Comparison of ENCODE assay signal across 8 mouse cellular contexts in the genomic region with DNA sequence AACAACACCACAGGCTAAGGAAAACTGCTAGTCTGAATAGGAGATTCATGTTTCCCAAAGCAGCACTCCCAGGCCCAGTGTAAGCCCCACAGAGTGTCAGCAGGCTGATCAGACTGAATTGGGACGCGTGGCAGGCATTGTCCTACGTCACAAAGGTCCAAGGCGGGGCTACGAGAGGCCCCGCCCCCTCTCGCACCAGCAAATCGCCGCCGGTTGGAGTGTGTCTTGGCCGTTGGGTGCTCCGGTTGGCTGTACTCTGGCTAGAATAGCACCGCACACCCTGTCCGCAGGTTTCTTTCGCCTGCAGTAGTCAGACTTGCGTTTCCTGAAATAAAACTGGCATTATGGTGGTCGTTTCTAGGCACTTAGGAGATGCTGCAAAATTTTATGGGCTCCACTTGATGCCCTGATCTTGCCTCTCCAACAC. TPM values are rescaled to one million over a fixed set of nuclear protein-coding genes. Genes with fewer than 3 reads are reported as not detected.
A peak's percentile ranks its signal among the peaks of the same experiment; 100 is the strongest.
DNase-seq lines count a peak whose midpoint lies in the region; ATAC-seq lines count a peak whose summit lies in the region.

A gene (minus strand): TSS at position 151 of the 427 bp plus-strand sequence.

- peaks cover 14% of the 10 kb centered on the region for H3K4me1 ChIP-seq in intestine, embryonic 15.5 days (replicated peaks)

- no peaks in the 10 kb centered on the region for H3K27me3 ChIP-seq in intestine, embryonic 15.5 days (replicated peaks)

- H3K9me3 ChIP-seq in intestine, embryonic 15.5 days: no peaks in the 10 kb centered on the region

- peak; percentile 90 for ATAC-seq in intestine, embryonic 15.5 days

- peak within 1 kb of the TSS; percentile 45 for H3K4me3 ChIP-seq in intestine, embryonic 15.5 days (replicated peaks)

- 0% methylated on average over 17 of the region's 17 CpGs for WGBS in intestine, embryonic 15.5 days

- peak within 1 kb of the TSS; percentile 60 for H3K4me2 ChIP-seq in intestine, embryonic 15.5 days (replicated peaks)

- peak within 1 kb of the TSS; percentile 52 for H3K9ac ChIP-seq in intestine, embryonic 15.5 days

- H3K36me3 ChIP-seq in intestine, embryonic 15.5 days: no peaks in the 10 kb centered on the region

- intact Hi-C loops in gastrocnemius, postnatal 36 days (cut with DNase I): no loop called here
- intact Hi-C loops in left cerebral cortex, postnatal 25 days (cut with DNase I): loop anchor here (1.0 kb wide), 1 partner anchor 25 kb away; a partner anchor contains a TSS

- peak; percentile 89 for DNase-seq in adrenal gland, adult 8-10 months
- DNase-seq in embryo, embryonic 11.5 days (ENCODE audit: low read depth, low spot score): peak; percentile 86
- peak; percentile 83 to 87 for DNase-seq in gastrocnemius, postnatal 36 days
- peak; percentile 84 to 90 for DNase-seq in left cerebral cortex, postnatal 25 days (ENCODE audit: low spot score in 2 of 2)
- peak; percentile 97 for DNase-seq in mesoderm, embryonic 11.5 days (ENCODE audit: low read depth, low spot score)
- peak; percentile 85 for DNase-seq in right cerebral cortex, postnatal 25 days
- DNase-seq in urinary bladder, postnatal 36 days (ENCODE audit: low spot score in 2 of 2): peak; percentile 86 to 91

- H3K27ac ChIP-seq in intestine, embryonic 15.5 days: peak within 1 kb of the TSS; percentile 75

RNA-seq across cellular contexts. Expression of the gene that starts here (rescaled TPM):
- total RNA-seq in adrenal gland, adult 8-10 months (2022): 10 to 100 TPM; 24.4 to 43.0 (median 30.1) TPM
- 10 to 100 TPM in 1 of 2 experiments, 1 to 10 TPM in 1; 7.2 to 11.2 TPM for total RNA-seq in gastrocnemius, postnatal 36 days (2021)
- polyA plus RNA-seq in intestine, embryonic 15.5 days (2015; fragmentation: Nextera tagmentation; extraction: Ambion mirVana): 46.9 and 57.7 TPM in 2 replicates
- 1 to 10 TPM; 4.4 to 5.6 TPM for total RNA-seq in left cerebral cortex, postnatal 25 days (2021)

Comparison
In these comparisons a context has a peak if more than half of its experiments do, and no peak if none do; other contexts are left out.
1. Peak in every context shown above with its lines: DNase-seq, ATAC-seq, H3K4me3 ChIP-seq and H3K27ac ChIP-seq.